Mouse (Mus musculus) thymus, adult 2 months (tissue): ENCODE data around the gene Mgll.

Experiments
- CTCF ChIP-seq: fragments of 200-500 bp; IDR thresholded peaks from 2 replicates; pipeline ENCODE4 v1.5.1; 2012; ENCODE audit warnings: mild to moderate bottlenecking, control low read depth, low read length, moderate library complexity, borderline replicate concordance; ENCODE audit not compliant: control insufficient read depth, poor library complexity, insufficient read depth; ENCODE audit errors: extremely low read depth
- POLR2A ChIP-seq: fragments of 200-500 bp; IDR thresholded peaks from 2 replicates; pipeline ENCODE4 v1.6.1; 2012; ENCODE audit warnings: mild to moderate bottlenecking, low read length, control low read depth, moderate library complexity; ENCODE audit not compliant: control insufficient read depth, poor library complexity, insufficient read depth; ENCODE audit errors: extremely low read depth

DNA sequence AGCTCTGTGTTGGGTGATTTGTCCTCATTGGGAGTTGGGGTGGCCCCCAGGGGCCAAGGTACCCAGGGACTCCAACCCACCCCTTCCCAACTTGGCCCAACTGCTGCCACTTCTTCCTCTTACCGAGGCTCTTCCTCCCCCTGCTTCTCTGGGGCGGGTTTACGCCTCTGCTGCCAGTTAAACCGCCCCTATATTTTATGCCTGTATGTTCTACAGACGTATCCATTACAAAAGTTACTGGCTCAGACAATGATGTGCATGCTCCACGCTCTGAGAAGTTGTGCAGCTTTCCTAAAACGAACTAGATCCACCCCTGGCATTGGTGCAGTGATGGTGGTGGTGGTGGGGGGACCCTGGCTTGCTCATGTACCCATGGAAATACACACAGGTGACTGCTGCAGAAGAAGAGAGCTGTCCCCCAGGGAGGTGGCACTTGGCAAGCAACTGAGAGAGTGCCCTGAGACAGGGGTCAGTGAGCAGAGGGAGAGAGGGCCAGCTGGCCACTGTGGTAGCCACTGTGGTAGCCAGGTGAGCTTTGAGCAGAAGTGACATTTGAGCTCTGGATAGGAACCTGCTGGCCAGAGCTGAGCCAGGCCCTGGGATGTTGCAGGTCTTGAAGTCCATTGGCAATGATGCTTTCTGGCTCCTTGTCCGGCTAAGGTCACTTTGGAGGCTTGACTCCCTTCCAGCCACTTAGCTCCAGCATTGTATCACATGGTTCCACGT lies 18.2 kb downstream of the Mgll start:
- TF ChIP-seq CTCF (no peak), POLR2A (no peak)
